Mouse (Mus musculus) CH12.LX (cell line): ENCODE measurements around the gene Acadsb.

Experiments used
- MAX ChIP-seq: IDR thresholded peaks from 2 replicates; pipeline ENCODE4 v1.6.1; 2011; ENCODE audit warnings: low read length, improper control_type of control experiment
- TBP ChIP-seq: conservative IDR thresholded peaks from 2 replicates; pipeline ENCODE4 v1.6.1; 2011; ENCODE audit warnings: low read depth, low read length, improper control_type of control experiment
- ZMIZ1 ChIP-seq: IDR thresholded peaks from 2 replicates; pipeline ENCODE4 v1.6.1; 2012; ENCODE audit warnings: low read depth, mild to moderate bottlenecking, inconsistent platforms, low read length, improper control_type of control experiment

DNA sequence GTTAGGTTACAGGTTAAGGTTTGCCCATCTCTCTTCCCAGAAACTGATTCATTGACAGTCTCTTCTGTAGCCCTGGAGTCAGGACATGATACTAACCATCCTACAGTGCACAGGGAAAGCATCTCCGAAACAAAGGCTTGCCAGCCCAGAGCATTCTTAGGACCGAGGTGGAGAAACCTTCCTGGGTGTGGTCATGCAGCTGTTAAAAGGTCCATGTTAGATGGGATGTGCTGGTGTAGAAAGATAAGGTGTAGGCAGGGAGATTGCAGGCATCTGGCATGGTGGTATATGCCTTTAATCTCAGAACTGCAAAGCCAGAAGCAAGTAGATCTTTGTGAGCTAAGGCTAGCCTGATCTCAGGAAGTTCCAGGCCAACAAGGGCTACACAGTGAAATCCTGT lies 14.5 kb downstream of the Acadsb start:
- TF ChIP-seq TBP: no peak
- no peak for TF ChIP-seq ZMIZ1
- no peak for TF ChIP-seq MAX
